Mouse (Mus musculus) liver, embryonic 16.5 days (tissue): ENCODE measurements around the gene Fam131a. TPM values are rescaled to one million over a fixed set of nuclear protein-coding genes. Genes with fewer than 3 reads are reported as not detected.

ENCODE experiments used
- ATAC-seq: fragments of 200-750 bp; cut with Nextera tagmentation; 2 replicates; pipeline ENCODE4 v1.8.0; 2017; ENCODE audit warnings: low read depth, mild to moderate bottlenecking, moderate number of reproducible peaks, moderate library complexity
- H3K27ac ChIP-seq: fragments of 300-500 bp; sonication (generic); 2 replicates; pipeline ENCODE4 v1.5.1; 2014; ENCODE audit warnings: mild to moderate bottlenecking, low read length
- H3K27me3 ChIP-seq: fragments of 300-500 bp; sonication (generic); 2 replicates; pipeline ENCODE4 v1.6.1; 2014; ENCODE audit warnings: low read depth, low read length, mixed read lengths; ENCODE audit not compliant: control insufficient read depth, insufficient read depth
- H3K36me3 ChIP-seq: fragments of 300-500 bp; sonication (generic); 2 replicates; pipeline ENCODE4 v1.6.1; 2014; ENCODE audit warnings: mild to moderate bottlenecking; ENCODE audit not compliant: control insufficient read depth, insufficient read depth
- H3K4me1 ChIP-seq: fragments of 300-500 bp; sonication (generic); 2 replicates; pipeline ENCODE4 v1.6.1; 2014; ENCODE audit warnings: low read depth, low read length, mixed read lengths; ENCODE audit not compliant: control insufficient read depth
- H3K4me2 ChIP-seq: fragments of 300-500 bp; sonication (generic); 2 replicates; pipeline ENCODE4 v1.6.1; 2014; ENCODE audit warnings: low read depth, low read length, mixed read lengths
- H3K4me3 ChIP-seq: fragments of 300-500 bp; sonication (generic); 2 replicates; pipeline ENCODE4 v1.5.1; 2014; ENCODE audit warnings: low read depth, mild to moderate bottlenecking, low read length
- H3K9ac ChIP-seq: fragments of 300-500 bp; sonication (generic); 2 replicates; pipeline ENCODE4 v1.6.1; 2014; ENCODE audit warnings: low read depth, low read length
- H3K9me3 ChIP-seq: fragments of 300-500 bp; sonication (generic); replicated peaks from 2 replicates; pipeline ENCODE4 v1.6.1; 2016; ENCODE audit warnings: low read length; ENCODE audit not compliant: control insufficient read depth
- WGBS: fragments of 180-500 bp; shearing (Covaris S2); extraction: QIAGEN DNeasy Blood & Tissue Kit; methylation state at CpG from one replicate; pipeline ENCODE4 v1.1.7; 2014; ENCODE audit not compliant: insufficient replicate concordance; 5-methylcytosine and 5-hydroxymethylcytosine counted together
- polyA plus RNA-seq: library from polyadenylated mRNA; unstranded; fragments of >200 nt; fragmentation: Nextera tagmentation; extraction: Ambion mirVana; gene quantifications from 2 replicates; pipeline ENCODE4 v1.2.1, GENCODE M21; 2015

Fam131a gene
- polyA plus RNA-seq, 1 experiment from 2014 or later = 2.3 TPM

DNA sequence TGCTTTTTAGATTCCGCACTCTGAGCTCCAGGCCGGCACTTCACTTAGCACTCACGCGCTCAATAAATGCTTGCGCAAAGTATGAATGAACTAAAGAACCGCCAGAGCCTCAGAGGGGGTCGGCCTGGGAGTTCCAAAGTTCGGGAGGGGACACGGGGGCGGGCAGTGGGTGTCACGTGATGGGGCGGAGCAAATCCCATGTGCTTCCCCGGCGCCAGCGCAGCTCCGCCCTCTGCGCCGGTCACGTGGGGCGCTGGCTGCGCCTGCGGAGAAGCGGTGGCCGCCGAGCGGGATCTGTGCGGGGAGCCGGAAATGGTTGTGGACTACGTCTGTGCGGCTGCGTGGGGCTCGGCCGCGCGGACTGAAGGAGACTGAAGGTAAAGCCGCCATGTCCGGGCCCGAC lies 20.5 kb upstream of the Fam131a start:
- Histone ChIP-seq H3K9me3 (no peaks in the 10 kb centered on the region), H3K4me3 (peak overlapping the region; percentile 93), H3K4me2 (peak overlapping the region; percentile 85), H3K36me3 (peaks cover 20% of the 10 kb centered on the region), H3K9ac (peak overlapping the region; percentile 92), H3K27me3 (no peaks in the 10 kb centered on the region), H3K4me1 (peaks cover 36% of the 10 kb centered on the region), H3K27ac (peak overlapping the region; percentile 92)
- under 1% methylated on average over 38 of the region's 38 CpGs for WGBS
- peak; percentile 80 for ATAC-seq

- Histone ChIP-seq H3K9ac (peak overlapping the region; percentile 92), H3K27ac (peak overlapping the region; percentile 92), H3K36me3 (peaks cover 26% of the 10 kb centered on the region), H3K4me3 (peak overlapping the region; percentile 93), H3K4me2 (peak overlapping the region; percentile 85), H3K4me1 (peaks cover 42% of the 10 kb centered on the region), H3K27me3 (no peaks in the 10 kb centered on the region), H3K9me3 (no peaks in the 10 kb centered on the region)
- ATAC-seq = peak; percentile 63
- 0% methylated on average over 58 of the region's 78 CpGs for WGBS
Measured at GRCm38 (mm10) chr16:20672965-20673705, 19.9 kb upstream of the Fam131a start.

GRCm38 (mm10) chr16:20673706-20674303 lies 19.2 kb upstream of the Fam131a start:
- WGBS = 2% methylated on average over 14 of the region's 14 CpGs
- H3K9ac ChIP-seq = peak overlapping the region; percentile 92
- peaks cover 32% of the 10 kb centered on the region for H3K36me3 ChIP-seq
- H3K4me3 ChIP-seq = peak overlapping the region; percentile 93
- H3K4me2 ChIP-seq = peak overlapping the region; percentile 85
- no peaks in the 10 kb centered on the region for H3K27me3 ChIP-seq
- H3K9me3 ChIP-seq = no peaks in the 10 kb centered on the region
- peak overlapping the region; percentile 92 for H3K27ac ChIP-seq
- H3K4me1 ChIP-seq = peaks cover 49% of the 10 kb centered on the region
- ATAC-seq = peak; percentile 73

DNA sequence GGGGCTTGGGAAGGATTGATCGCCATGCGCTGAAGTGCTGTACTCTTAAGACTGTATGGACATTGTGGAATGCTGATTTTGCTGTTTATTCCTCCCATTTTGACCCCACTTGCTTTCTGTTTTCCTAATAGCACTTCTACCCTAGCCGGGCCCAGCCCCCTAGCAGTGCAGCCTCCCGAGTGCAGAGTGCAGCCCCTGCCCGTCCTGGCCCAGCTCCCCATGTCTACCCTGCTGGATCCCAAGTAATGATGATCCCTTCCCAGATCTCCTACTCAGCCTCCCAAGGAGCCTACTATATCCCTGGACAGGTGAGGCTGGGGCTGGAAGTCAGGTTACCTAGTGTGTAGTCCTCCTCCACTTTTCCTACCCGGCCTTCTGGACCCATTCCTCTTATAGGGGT lies 17.8 kb upstream of the Fam131a start:
- H3K4me1 ChIP-seq = peaks cover 49% of the 10 kb centered on the region
- peaks cover 45% of the 10 kb centered on the region for H3K36me3 ChIP-seq
- H3K9ac ChIP-seq = 0 out of 2 replicates have a peak overlapping the region, but pooled peaks have one; percentile 16
- H3K27ac ChIP-seq = 0 out of 2 replicates have a peak overlapping the region, but pooled peaks have one; percentile 17
- no peaks in the 10 kb centered on the region for H3K9me3 ChIP-seq
- H3K27me3 ChIP-seq = no peaks in the 10 kb centered on the region
- peak overlapping the region; percentile 85 for H3K4me2 ChIP-seq
- no peak for ATAC-seq
- H3K4me3 ChIP-seq = peak overlapping the region; percentile 93
- 84% methylated on average over 6 of the region's 6 CpGs for WGBS

- 74% methylated on average over 4 of the region's 4 CpGs for WGBS
- peaks cover 58% of the 10 kb centered on the region for H3K36me3 ChIP-seq
- no peak overlapping the region for H3K9ac ChIP-seq
- H3K4me3 ChIP-seq = no peak overlapping the region
- no peaks in the 10 kb centered on the region for H3K27me3 ChIP-seq
- no peak overlapping the region for H3K27ac ChIP-seq
- no peak for ATAC-seq
- no peak overlapping the region for H3K4me2 ChIP-seq
- peaks cover 49% of the 10 kb centered on the region for H3K4me1 ChIP-seq
- H3K9me3 ChIP-seq = no peaks in the 10 kb centered on the region
Measured at GRCm38 (mm10) chr16:20676702-20677101, 16.3 kb upstream of the Fam131a start.

DNA sequence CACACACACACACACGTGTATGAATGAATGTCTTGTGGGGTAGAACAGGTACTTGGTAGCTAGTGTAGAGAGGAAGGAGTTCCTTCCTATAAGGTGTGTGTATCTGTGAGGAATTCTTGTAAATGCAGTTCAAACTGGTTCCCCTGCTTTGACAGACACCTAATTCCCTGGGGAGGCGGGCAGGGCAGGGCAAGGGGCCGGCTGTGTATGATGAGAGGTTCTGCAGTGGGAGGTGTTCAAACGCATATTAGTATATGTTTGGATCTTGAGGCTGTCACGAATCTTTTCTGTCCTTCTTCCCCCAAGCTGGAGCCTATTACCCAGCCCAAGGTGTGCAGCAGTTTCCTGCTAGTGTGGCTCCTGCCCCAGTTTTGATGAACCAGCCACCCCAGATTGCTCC lies 15.7 kb upstream of the Fam131a start:
- no peak for ATAC-seq
- peaks cover 64% of the 10 kb centered on the region for H3K36me3 ChIP-seq
- H3K9ac ChIP-seq = 0 out of 2 replicates have a peak overlapping the region, but pooled peaks have one; percentile 8
- no peaks in the 10 kb centered on the region for H3K9me3 ChIP-seq
- peak overlapping the region; percentile 25; the same call in 1 of the 2 replicates for H3K27ac ChIP-seq
- H3K27me3 ChIP-seq = no peaks in the 10 kb centered on the region
- no peak overlapping the region for H3K4me3 ChIP-seq
- no peak overlapping the region for H3K4me2 ChIP-seq
- WGBS = 79% methylated on average over 5 of the region's 5 CpGs
- H3K4me1 ChIP-seq = peaks cover 44% of the 10 kb centered on the region

GRCm38 (mm10) chr16:20677974-20678675 lies 14.9 kb upstream of the Fam131a start:
- H3K4me1 ChIP-seq = peaks cover 43% of the 10 kb centered on the region
- H3K36me3 ChIP-seq = peaks cover 71% of the 10 kb centered on the region
- H3K4me2 ChIP-seq = peak overlapping the region; percentile 46
- H3K4me3 ChIP-seq = peak overlapping the region; percentile 10; the same call in 1 of the 2 replicates
- H3K27ac ChIP-seq = peak overlapping the region; percentile 51
- H3K9ac ChIP-seq = peak overlapping the region; percentile 11; the same call in 1 of the 2 replicates
- H3K27me3 ChIP-seq = no peaks in the 10 kb centered on the region
- no peaks in the 10 kb centered on the region for H3K9me3 ChIP-seq
- WGBS = 53% methylated on average over 10 of the region's 10 CpGs
- ATAC-seq = peak; percentile 73

DNA sequence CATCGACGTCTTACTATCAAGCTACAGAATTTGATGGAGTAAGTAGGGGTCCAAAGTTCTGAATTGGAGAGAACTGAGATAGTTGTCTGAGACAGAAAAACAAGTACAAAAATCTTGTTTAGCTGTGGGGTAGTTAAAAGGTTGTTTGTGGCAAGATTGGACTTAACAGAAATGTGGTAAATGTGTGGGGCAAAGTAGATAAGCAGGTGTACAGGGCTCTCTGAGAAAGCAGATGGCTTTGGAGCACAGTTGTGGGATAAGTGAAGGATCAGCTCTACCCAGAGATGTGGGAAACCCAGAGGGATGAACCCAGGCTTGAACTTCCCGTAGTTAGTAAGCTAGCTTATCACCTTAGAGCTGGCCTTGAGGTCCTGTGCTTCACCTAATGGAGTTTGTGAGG lies 2.3 kb upstream of the Fam131a start:
- no peak for ATAC-seq
- H3K4me2 ChIP-seq = no peak overlapping the region
- H3K36me3 ChIP-seq = peaks cover 48% of the 10 kb centered on the region
- peaks cover 13% of the 10 kb centered on the region for H3K27me3 ChIP-seq
- WGBS = 45% methylated on average over 3 of the region's 3 CpGs
- H3K9me3 ChIP-seq = no peaks in the 10 kb centered on the region
- H3K4me1 ChIP-seq = peaks cover 17% of the 10 kb centered on the region
- H3K9ac ChIP-seq = no peak overlapping the region
- H3K27ac ChIP-seq = no peak overlapping the region
- H3K4me3 ChIP-seq = no peak overlapping the region
